Mouse (Mus musculus): Measurements from ENCODE around the gene Nphs1. TPM values are rescaled to one million over a fixed set of nuclear protein-coding genes. Genes with fewer than 3 reads are reported as not detected.
"Not testable (repeated sequence)": the region's sequence is repeated elsewhere in the genome, so short reads cannot be mapped to it uniquely, and the experiment has no call there.

Gene Nphs1
- polyA plus RNA-seq, 2 experiments = 0.06 to 0.23 TPM

DNA sequence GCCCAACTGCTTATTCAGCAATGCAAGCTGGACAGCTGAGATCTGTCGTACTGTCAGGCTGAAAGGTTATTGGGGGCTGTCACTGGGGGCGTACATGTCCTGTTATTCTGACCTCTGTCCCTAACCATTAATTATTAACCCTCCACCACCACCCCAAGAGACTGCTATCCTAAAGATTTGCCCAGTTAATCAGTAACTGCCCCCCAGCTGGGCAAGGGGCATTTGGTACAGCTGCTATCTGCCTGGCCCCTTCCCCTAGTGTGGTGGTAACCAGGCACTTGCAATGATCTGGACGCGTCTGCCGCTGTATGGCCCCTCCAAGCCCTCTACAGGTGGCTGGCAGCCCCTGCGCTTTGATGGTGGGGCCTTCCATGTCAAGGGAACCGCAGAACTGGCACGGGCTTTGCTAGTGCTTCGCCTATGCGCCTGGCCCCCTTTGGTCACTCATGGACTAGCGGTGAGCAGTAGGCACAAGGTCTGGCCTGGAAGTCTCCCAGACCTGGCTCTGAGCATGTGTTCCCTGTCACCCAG lies 35.4 kb downstream of the Nphs1 start, which contains the start of gene Prodh2:
Gene Prodh2 (plus strand): TSS at position 222 of the 531 bp plus-strand sequence.
- no peak for ATAC-seq (ENCODE audit: low FRiP score, low read depth)
- Histone ChIP-seq H3K27me3 (ENCODE audit: control insufficient read depth, insufficient read depth, low read length) (no peaks in the 10 kb centered on the region), H3K9ac (ENCODE audit: low read depth, low read length, severe bottlenecking) (no peak within 1 kb of the TSS), H3K4me1 (ENCODE audit: control insufficient read depth, insufficient read depth, low read length) (no peaks in the 10 kb centered on the region), H3K9me3 (ENCODE audit: control insufficient read depth, low read length) (no peaks in the 10 kb centered on the region), H3K4me3 (replicated peaks; ENCODE audit: low read length) (no peak within 1 kb of the TSS), H3K27ac (replicated peaks; ENCODE audit: low read depth, low read length) (no peak within 1 kb of the TSS), H3K36me3 (ENCODE audit: control insufficient read depth, insufficient read depth, low read length) (no peaks in the 10 kb centered on the region), H3K4me2 (replicated peaks; ENCODE audit: low read depth, low read length, severe bottlenecking) (no peak within 1 kb of the TSS)
- 65% methylated on average over 11 of the region's 11 CpGs for WGBS
- no peak for TF ChIP-seq POLR2A (IDR thresholded peaks at IDR 0.05; ENCODE audit: borderline replicate concordance, extremely low read depth, insufficient read depth, insufficient read length)
- DNase-seq (ENCODE audit: low spot score) = no peak

DNA sequence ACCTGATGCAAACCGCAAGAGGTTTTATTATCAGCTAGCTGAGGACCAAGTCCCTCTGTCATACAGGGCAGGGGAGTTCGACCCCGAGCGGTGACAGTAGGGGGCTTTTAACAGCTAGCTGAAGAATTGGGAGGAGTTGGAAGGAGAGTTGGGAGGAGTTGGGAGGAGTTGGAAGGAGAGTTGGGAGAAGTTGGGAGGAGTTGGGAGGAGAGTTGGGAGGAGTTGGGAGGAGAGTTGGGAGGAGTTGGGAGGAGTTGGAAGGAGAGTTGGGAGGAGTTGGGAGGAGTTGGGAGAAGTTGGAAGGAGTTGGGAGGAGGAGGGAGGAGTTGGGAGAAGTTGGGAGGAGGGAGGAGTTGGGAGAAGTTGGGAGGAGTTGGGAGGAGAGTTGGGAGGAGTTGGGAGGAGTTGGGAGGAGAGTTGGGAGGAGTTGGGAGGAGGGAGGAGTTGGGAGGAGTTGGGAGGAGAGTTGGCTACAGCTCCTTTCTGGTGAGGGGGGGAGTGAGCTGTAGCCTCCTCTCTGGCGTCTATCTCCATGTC lies 37.5 kb downstream of the Nphs1 start:
- H3K27ac ChIP-seq (replicated peaks; ENCODE audit: low read depth, low read length); H3K36me3 ChIP-seq (ENCODE audit: control insufficient read depth, insufficient read depth, low read length); H3K9ac ChIP-seq (ENCODE audit: low read depth, low read length, severe bottlenecking); H3K4me2 ChIP-seq (replicated peaks; ENCODE audit: low read depth, low read length, severe bottlenecking); H3K27me3 ChIP-seq (ENCODE audit: control insufficient read depth, insufficient read depth, low read length); H3K9me3 ChIP-seq (ENCODE audit: control insufficient read depth, low read length); ATAC-seq (ENCODE audit: low FRiP score, low read depth); H3K4me1 ChIP-seq (ENCODE audit: control insufficient read depth, insufficient read depth, low read length); DNase-seq (ENCODE audit: low spot score); H3K4me3 ChIP-seq (replicated peaks; ENCODE audit: low read length): not testable (repeated sequence)
- WGBS = 51% methylated on average over 5 of the region's 5 CpGs

DNA sequence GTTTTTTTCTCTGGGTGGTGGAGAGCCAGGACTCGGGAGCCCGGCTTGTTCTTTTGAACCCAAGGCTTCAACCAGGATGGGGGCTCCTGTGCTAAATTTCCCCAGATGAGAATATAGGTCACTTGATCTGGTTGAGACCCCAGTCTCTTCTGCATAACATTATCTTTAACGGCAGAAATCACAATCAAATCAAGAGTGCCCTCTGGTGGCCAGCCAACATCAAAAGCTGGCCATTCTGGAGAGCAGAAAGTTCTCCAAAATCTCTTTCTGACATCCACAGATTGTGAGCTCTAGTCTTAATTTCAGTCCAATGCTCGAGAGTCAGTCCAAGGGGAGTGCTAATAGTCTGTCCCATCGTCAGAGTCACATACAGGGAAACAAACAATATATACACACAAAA lies 43.0 kb downstream of the Nphs1 start:
- not testable (repeated sequence) for DNase-seq (ENCODE audit: low spot score); H3K9me3 ChIP-seq (ENCODE audit: control insufficient read depth, low read length)

DNA sequence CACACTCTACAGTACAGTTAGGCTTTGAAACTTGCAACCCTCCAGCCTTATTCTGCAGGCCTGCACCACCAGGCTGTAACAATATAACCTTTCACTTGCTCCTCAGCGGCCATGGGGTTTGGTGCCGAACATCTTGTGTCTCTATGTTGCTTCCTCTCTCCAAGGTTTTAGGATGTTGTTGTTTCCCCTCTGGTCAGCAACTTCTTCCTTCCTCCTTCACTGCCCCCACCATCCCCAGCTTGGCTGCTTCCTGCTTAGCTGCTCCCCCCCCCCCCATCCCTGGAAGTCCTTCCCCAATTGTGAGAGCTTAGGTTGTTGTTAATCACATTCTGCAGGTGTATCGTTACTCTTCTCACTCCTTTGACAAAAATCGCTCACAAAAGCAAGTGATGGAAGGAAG lies 49.9 kb downstream of the Nphs1 start:
- WGBS = 74% methylated on average over 4 of the region's 4 CpGs
- no peaks in the 10 kb centered on the region for H3K4me1 ChIP-seq (ENCODE audit: control insufficient read depth, insufficient read depth, low read length)
- no peak overlapping the region for H3K9ac ChIP-seq (ENCODE audit: low read depth, low read length, severe bottlenecking)
- H3K4me2 ChIP-seq (replicated peaks; ENCODE audit: low read depth, low read length, severe bottlenecking) = no peak overlapping the region
- H3K36me3 ChIP-seq (ENCODE audit: control insufficient read depth, insufficient read depth, low read length) = no peaks in the 10 kb centered on the region
- no peak overlapping the region for H3K4me3 ChIP-seq (replicated peaks; ENCODE audit: low read length)
- TF ChIP-seq POLR2A (IDR thresholded peaks at IDR 0.05; ENCODE audit: borderline replicate concordance, extremely low read depth, insufficient read depth, insufficient read length) = no peak
- no peak for ATAC-seq (ENCODE audit: low FRiP score, low read depth)
- no peaks in the 10 kb centered on the region for H3K9me3 ChIP-seq (ENCODE audit: control insufficient read depth, low read length)
- no peaks in the 10 kb centered on the region for H3K27me3 ChIP-seq (ENCODE audit: control insufficient read depth, insufficient read depth, low read length)
- DNase-seq (ENCODE audit: low spot score) = no peak
- H3K27ac ChIP-seq (replicated peaks; ENCODE audit: low read depth, low read length) = no peak overlapping the region

More for the DNA sequence above, 43.0 kb downstream of the Nphs1 start:
- H3K4me3 ChIP-seq (replicated peaks; ENCODE audit: low read length); H3K27ac ChIP-seq (replicated peaks; ENCODE audit: low read depth, low read length); H3K36me3 ChIP-seq (ENCODE audit: control insufficient read depth, insufficient read depth, low read length); ATAC-seq (ENCODE audit: low FRiP score, low read depth); H3K9ac ChIP-seq (ENCODE audit: low read depth, low read length, severe bottlenecking); H3K27me3 ChIP-seq (ENCODE audit: control insufficient read depth, insufficient read depth, low read length); H3K4me1 ChIP-seq (ENCODE audit: control insufficient read depth, insufficient read depth, low read length); H3K4me2 ChIP-seq (replicated peaks; ENCODE audit: low read depth, low read length, severe bottlenecking): not testable (repeated sequence)
- 75% methylated on average over 5 of the region's 5 CpGs for WGBS

DNA sequence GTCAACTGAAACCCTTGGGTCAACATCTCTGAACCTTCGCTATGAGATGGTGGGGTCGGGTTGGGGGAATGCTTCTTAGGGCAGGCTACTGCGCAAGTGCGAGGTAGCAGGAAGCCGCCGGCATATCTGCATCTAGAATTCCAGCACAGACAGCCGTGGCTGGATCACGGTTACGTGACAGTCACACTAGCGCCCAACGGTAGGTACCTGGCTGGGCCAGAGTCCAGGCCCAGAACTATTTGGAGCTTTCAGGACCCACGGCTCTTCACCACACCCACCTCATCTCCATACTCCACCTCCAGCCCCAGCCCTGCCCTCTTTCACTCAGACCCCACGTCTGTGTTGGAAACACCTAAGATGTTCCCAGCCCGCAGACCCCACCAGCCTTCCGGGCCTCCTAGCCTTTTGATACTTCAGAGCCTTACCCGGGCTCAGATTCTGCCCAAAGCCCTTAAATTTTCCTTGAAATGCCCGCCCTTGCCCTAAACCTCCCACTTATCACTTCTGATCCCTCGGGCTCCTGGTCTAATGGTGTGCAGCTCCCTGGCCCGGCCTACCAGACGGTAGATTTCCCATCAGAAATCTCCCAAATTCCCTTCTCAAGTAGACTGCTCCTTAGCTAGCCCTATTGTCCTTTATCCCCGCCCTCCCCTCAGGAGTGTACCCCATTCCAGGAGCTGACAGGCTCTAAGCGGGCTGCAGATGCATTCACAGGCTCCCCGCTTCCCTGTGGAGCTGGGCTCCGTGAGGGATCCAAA lies 57.1 kb downstream of the Nphs1 start:
- 63% methylated on average over 24 of the region's 24 CpGs for WGBS
- DNase-seq (ENCODE audit: low spot score) (no peak), ATAC-seq (ENCODE audit: low FRiP score, low read depth) (no peak)
- Histone ChIP-seq H3K4me2 (replicated peaks; ENCODE audit: low read depth, low read length, severe bottlenecking) (no peak overlapping the region), H3K9me3 (ENCODE audit: control insufficient read depth, low read length) (no peaks in the 10 kb centered on the region), H3K27me3 (ENCODE audit: control insufficient read depth, insufficient read depth, low read length) (no peaks in the 10 kb centered on the region), H3K9ac (ENCODE audit: low read depth, low read length, severe bottlenecking) (no peak overlapping the region), H3K4me1 (ENCODE audit: control insufficient read depth, insufficient read depth, low read length) (no peaks in the 10 kb centered on the region), H3K4me3 (replicated peaks; ENCODE audit: low read length) (no peak overlapping the region), H3K36me3 (ENCODE audit: control insufficient read depth, insufficient read depth, low read length) (no peaks in the 10 kb centered on the region), H3K27ac (replicated peaks; ENCODE audit: low read depth, low read length) (no peak overlapping the region)
- TF ChIP-seq POLR2A (IDR thresholded peaks at IDR 0.05; ENCODE audit: borderline replicate concordance, extremely low read depth, insufficient read depth, insufficient read length) = no peak
